Mouse (Mus musculus) heart, postnatal 4 days (tissue): ENCODE data around the gene Stx11. TPM values are rescaled to one million over a fixed set of nuclear protein-coding genes. Genes with fewer than 3 reads are reported as not detected.

Experiments used
- DNase-seq: peaks from one replicate; pipeline ENCODE4 v3.0.0; 2021
- total RNA-seq, 2 experiments: library from RNA; stranded (reverse); gene quantifications; 2 replicates each; pipeline ENCODE4 v1.2.3; 2021

Gene Stx11
- total RNA-seq = 1 to 10 TPM; 2.3 to 3.4 TPM

GRCm38 (mm10) chr10:12964151-12965075, at the start of gene Stx11:
TSS of gene Stx11 (minus strand) at chr10:12964298.
- DNase-seq = peak; percentile 72

GRCm38 (mm10) chr10:13008737-13009121, 44.6 kb upstream of the Stx11 start:
- DNase-seq = no peak

GRCm38 (mm10) chr10:13007876-13008736, 44.0 kb upstream of the Stx11 start:
- peak; percentile 94 for DNase-seq

GRCm38 (mm10) chr10:13005043-13005442, 40.9 kb upstream of the Stx11 start, which contains the start of gene Sf3b5:
TSS of gene Sf3b5 (plus strand) at chr10:13005343.
- no peak for DNase-seq

- peak; percentile 92 for DNase-seq
Observed at GRCm38 (mm10) chr10:12996736-12997477, 32.8 kb upstream of the Stx11 start.

- DNase-seq = no peak
Observed at GRCm38 (mm10) chr10:12993411-12994039, 29.4 kb upstream of the Stx11 start.

GRCm38 (mm10) chr10:12991953-12992352, 27.9 kb upstream of the Stx11 start:
- DNase-seq = no peak

- DNase-seq = peak; percentile 51
Observed at GRCm38 (mm10) chr10:12986943-12987342, 22.8 kb upstream of the Stx11 start.

- DNase-seq = no peak
Observed at GRCm38 (mm10) chr10:12986485-12986884, 22.4 kb upstream of the Stx11 start.

GRCm38 (mm10) chr10:12985028-12985427, 20.9 kb upstream of the Stx11 start:
- DNase-seq = no peak

- DNase-seq = no peak
Observed at GRCm38 (mm10) chr10:12983516-12983915, 19.4 kb upstream of the Stx11 start.

GRCm38 (mm10) chr10:12981071-12981470, 17.0 kb upstream of the Stx11 start:
- DNase-seq = no peak

- peak; percentile 38 for DNase-seq
Observed at GRCm38 (mm10) chr10:12977787-12978212, 13.7 kb upstream of the Stx11 start.

- DNase-seq = no peak
Observed at GRCm38 (mm10) chr10:12976552-12976951, 12.5 kb upstream of the Stx11 start.

GRCm38 (mm10) chr10:12975957-12976356, 11.9 kb upstream of the Stx11 start:
- no peak for DNase-seq

- no peak for DNase-seq
Observed at GRCm38 (mm10) chr10:12975461-12975860, 11.4 kb upstream of the Stx11 start.

GRCm38 (mm10) chr10:12974572-12974971, 10.5 kb upstream of the Stx11 start:
- no peak for DNase-seq

GRCm38 (mm10) chr10:12965669-12966180, 1.6 kb upstream of the Stx11 start:
- DNase-seq = no peak

- no peak for DNase-seq
Observed at GRCm38 (mm10) chr10:12963362-12964147, 543 bp downstream of the Stx11 start.

GRCm38 (mm10) chr10:12962238-12962637, 1.9 kb downstream of the Stx11 start:
- no peak for DNase-seq

- no peak for DNase-seq
Observed at GRCm38 (mm10) chr10:12961546-12961945, 2.6 kb downstream of the Stx11 start.
